Mouse (Mus musculus) small intestine, adult 2 months (tissue): ENCODE measurements around the gene Tcp11l2.

Experiments
- CTCF ChIP-seq: fragments of 200-500 bp; IDR thresholded peaks from 2 replicates; pipeline ENCODE4 v1.5.1; 2012; ENCODE audit warnings: low read depth, mild to moderate bottlenecking, control low read depth, inconsistent platforms, low read length, moderate library complexity, mixed read lengths; ENCODE audit not compliant: insufficient replicate concordance, insufficient read length; ENCODE audit errors: extremely low read depth
- POLR2A ChIP-seq: fragments of 200-500 bp; IDR thresholded peaks from 2 replicates; pipeline ENCODE4 v1.6.1; 2012; ENCODE audit warnings: low read depth, mild to moderate bottlenecking, control low read depth, inconsistent platforms, low read length, moderate library complexity

DNA sequence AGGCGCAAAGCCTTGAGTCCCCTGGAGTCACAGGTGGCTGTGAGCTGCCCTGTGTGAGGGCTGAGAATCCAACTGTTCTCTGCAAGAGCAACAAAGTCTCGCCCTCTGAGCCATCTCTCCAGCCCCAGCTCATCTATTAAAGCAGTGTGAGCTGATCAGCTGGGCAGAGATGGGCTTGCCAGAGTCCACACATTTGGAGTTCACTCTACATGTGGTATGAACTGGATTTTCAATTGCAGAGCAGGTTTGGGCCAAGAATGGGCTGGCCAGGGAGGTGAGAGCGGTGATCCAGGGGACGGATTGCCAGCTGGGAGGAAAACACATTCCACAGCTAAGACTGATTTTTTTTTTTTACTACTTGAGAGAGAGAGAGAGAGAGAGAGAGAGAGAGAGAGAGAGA is 80.2 kb downstream of the Tcp11l2 start:
- TF ChIP-seq POLR2A (no peak), CTCF (no peak)
